Mouse (Mus musculus) kidney, adult 9 months (tissue): ENCODE data around the gene Sumo1.
"Not testable (repeated sequence)": the region's sequence is repeated elsewhere in the genome, so short reads cannot be mapped to it uniquely, and the experiment has no call there.

Experiments used
- DNase-seq: peaks from one replicate; pipeline ENCODE4 v3.0.0; 2022

The Sumo1 gene

DNA sequence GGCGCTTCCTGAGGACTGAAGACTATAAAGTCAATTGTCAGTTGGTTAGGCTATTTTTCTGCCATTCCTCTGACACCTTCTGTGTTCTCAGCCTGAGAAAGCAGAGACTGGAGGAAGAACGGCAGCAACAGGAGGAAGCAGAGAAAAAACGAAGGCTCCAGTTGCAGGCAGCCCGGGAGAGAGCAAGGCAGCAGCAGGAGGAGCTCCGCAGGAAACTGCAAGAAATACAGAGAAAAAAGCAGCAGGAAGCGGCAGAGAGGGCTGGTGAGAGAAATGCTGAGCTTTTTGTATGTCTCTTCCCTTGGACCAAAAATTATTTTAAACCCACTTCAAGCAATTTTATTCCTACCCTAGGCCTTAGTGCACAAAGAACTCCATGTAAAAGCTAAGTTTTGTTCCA is 37.6 kb downstream of the Sumo1 start:
- DNase-seq: no peak

DNA sequence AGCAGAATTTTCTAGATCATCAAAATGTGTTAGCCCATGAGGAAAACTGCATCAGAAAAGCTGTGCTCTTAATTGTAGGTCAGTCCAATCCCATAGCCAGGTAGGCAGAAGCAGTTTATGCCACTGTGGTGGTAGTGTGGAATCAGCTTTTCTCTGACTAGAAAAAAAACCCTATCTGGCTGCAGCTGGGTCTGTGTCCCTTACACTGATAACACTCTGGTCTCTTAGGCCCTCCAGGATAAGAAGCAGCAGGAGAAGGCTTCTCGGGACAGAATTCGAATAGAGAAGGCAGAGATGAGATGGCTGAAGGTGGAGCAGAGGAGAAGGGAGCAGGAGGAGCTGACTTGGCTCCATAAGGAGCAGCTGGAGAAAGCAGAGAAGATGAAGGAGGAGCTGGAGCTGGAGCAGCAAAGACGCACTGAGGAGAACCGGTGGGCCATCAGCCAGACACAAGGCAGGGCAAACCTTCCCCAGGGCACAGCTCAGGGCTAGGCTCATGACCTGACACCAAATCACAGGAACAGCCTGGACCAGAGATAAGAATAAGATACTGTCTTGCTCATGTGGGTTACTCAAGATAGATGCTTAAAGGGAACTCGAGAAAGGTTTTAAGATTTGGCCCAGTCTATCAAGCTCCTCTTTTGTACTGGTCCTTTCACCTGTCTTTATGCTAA is 38.5 kb downstream of the Sumo1 start:
- no peak for DNase-seq

DNA sequence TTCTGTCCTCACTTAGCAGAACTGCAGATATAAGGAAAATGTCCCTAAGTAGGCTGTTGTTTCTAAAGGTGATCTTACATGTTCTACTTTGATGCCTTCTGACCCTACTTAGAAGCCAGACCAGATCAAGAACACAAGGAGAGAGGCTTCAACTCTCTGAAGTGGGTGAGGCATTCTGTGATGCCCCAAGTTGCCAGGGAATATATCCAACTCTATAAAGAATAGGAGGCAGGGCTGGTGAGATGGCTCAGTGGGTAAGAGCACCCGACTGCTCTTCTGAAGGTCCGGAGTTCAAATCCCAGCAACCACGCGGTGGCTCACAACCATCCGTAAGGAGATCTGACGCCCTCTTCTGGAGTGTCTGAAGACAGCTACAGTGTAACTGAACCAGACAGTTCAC is 40.3 kb downstream of the Sumo1 start:
- not testable (repeated sequence) for DNase-seq

DNA sequence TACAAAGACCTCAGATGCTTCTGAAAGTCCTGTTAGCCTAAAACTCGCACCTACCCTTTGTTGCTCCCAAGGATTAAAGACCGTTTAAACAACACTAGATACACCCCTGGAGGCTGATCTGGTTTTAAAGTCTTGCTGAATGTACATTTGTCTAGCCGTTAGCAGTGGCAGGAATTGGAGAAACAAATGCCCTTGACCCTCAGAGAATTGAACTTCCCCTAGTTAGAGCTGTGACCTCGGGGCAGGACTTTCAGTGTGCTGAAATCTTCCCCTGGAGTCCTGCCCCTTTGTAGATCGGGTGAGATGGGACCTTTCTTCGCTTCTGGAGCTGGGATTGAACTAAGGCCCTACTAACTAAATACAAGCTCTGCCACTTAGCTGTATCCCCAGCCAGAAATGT is 41.4 kb downstream of the Sumo1 start:
- DNase-seq: no peak

DNA sequence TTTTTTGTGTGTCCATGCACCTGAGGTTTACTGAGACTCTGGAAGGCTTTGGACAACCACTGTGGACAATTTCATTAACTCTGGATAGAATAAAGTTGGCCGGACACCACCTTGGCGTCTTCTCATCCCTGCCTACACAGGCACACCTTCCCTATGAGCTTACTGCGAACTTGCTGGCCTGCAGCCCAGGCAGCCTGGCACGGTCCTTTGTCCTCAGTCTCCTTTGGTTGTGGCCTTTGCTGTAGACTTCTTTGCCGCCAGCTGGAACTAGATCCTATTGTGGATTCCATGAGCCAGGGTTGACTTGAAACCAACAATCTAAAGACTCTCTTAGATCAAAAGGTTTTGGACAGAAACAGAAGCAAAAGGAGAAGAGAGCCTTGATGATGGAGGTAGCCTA is 45.2 kb downstream of the Sumo1 start:
- peak; percentile 18 for DNase-seq

DNA sequence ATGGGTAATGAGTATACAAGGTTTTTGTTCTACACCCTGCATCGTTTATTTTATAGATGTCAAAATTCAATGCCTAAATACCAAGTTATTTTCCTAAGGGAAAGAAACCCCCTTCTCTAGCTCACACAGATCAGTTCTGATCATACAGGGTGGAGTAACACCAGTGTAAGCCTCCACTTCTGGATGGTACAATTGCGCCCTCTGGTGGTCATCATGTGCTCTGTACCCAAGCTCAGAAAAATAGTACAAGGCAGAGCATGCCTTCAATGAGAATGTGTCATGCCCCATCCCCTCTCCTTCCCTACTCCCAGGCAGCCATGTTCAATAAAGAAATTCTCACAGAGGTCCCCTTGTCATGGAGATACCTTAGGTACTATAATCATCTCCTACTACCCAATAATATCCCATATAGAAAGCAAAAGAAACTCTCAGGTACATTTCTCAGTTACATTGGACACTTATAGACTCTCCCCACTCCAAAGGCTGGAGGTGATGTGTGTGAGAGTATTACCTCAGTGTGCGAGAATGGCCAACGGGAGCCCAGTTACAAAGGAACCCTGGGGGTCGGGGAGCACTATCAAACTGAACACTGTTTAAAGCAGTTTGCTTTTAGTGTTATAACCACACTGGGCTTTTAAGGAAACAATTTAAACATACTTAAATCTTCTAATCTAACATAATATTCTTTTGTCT is 47.2 kb downstream of the Sumo1 start:
- peak; percentile 72 for DNase-seq

DNA sequence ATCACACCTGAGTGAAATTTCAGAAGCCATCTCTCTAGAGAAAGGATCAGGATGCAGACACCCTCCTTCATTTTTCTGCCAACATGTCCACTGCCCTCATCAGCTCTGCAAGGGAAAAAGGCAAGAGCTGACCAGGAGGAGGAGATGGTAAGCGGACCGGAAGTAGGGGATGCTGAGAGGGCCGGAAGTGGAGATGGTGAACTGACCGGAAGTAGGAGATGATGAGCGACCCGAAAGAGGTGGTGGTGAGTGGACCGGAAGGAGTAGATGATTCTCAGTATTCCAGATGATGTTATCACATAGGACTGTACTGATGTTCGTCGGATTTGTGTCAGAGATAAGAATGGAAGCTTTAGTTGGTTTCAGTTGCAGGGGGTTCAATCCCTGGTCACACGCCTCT is 51.4 kb downstream of the Sumo1 start:
- DNase-seq: no peak

DNA sequence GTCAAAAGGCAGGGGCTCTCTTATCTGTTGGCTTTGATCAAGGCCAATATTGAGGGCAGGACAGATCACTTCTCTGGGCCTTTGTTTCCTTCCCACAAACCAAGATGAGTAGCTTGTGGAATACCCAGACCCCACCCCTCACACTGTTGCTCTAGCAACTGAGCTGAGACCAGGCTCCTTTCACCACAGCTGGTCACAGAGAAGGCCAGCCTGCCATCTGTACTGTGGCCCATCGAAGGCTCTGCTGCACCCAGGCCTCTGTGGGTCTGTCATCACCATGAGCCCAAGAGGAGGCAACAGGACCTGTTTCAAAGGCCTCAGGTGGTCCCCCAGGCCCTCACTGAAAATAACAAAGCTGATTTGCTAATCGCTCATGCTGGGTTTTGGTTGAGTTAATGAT is 55.6 kb downstream of the Sumo1 start:
- no peak for DNase-seq

DNA sequence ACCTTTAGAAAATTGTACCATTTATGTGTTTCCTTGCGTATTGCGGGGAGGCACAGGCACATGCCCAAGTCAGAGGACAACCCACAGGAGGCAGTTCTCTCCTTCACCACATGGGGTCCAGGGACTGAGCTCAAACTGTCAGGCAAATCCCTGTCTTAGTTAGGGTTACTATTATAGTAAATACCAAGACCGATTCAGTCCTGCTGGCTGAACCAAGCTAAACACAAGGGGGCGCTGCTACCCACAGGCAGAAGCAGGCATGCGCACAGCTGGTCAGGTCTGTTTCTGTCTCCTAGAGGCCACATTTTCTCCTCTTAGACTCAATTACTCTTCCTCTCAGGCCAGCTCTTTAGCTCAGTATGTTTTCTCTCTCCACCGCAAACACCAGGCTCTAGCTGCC is 56.8 kb downstream of the Sumo1 start:
- peak; percentile 61 for DNase-seq

DNA sequence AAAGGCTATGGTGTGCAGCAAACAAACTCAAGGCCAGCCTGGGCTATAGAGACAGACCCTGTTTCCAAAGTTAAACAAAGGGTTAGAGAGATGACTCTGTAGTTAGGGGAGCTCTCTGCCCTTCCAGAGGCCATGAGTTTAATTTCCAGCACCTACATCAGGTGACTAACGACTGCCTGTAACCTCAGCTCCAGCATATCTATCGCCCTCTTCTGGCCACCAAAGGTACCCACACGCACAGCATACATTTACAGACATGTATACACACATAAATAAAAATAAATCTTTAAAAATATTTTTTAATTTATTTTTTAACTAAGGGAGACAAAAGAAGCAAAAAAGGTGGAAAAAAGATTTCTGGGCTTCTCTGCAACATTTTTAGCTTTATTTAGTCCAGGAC is 59.7 kb downstream of the Sumo1 start:
- DNase-seq: no peak

DNA sequence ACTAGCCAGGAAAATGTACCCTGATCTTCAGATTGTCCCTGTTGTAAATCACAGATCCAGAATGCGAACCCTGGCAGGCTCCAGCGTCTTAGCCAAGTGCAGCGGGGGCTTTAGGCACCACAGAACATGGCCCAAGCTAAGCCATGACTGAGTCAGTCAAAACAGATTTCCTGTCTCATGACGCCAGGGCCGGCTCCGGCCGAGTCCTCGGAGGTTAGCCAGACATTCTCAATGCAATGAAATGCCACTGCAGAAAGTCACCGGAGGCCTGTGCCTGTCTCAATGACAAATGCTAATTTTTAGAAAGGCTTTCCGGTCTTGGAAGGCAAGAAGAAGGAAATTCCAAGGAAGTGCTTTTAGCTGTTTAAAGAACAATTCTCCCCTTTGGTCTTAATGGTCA is 60.7 kb downstream of the Sumo1 start:
- DNase-seq: peak; percentile 68

DNA sequence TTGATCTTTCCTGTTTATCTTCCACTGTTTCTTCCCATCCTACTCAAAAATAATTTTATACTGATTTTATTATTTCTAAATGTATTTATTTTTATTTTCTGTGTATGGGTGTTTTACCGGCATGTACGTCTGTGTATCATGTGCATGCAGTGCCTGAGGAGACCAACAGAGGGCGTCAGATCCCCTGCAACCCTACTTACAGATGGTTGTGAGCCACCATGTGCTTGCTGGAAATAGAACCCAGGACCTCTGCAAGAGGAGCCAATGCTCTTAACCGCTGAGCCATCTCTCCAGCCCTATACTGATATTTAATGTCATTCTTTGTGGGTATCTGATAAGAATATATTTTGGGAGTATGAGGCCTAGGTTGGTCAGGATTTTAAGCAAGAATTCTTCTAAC is 61.2 kb downstream of the Sumo1 start:
- no peak for DNase-seq

DNA sequence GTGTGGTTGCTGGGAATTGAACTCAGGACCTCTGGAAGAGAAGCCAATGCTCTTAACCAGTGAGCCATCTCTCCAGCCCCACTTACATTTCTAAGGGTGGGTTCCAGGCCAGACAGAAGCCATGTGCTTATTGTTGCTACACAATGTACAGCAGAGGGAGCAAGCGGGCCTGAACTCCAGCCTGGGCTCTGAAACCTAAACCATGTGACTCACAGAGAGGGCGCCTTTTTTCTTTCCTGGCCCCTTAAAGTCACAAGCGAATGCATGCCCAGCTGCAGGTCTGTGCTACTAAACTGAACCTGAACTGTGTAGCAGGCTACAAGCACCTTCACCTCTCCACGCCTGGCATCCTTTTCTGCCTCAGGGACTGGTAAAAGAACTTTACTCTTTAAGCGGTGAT is 61.7 kb downstream of the Sumo1 start:
- no peak for DNase-seq

DNA sequence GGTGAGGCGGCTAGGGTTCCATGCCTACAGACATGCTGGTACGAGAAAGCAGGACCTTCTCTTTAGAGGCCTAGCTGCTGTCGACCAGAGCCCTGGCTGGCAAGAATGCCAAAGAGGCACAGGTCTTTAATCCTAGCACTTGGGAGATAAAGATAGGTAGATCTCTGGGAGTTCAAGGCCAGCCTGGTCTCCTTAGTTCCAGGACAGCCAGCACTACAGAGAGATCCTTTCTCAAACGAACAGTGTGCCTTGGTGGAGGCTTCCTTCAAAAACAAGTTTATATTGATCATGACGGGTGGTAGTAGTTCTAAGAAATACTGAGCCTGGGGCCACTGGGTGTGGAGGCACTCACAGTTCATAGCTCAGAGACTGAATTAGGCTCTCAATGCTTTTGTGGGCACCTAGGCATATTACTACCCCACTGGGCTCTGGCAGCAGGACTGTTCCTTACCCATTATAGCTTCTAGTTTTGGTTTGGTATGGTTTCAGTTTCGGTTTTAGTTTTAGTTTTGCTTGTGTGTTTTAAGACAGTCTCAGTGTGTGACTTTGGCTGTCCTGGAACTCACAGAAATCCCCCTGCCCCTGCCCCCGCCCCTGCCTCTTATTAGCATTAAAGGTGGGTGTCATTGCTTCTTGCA is 62.4 kb downstream of the Sumo1 start:
- peak; percentile 8 for DNase-seq

DNA sequence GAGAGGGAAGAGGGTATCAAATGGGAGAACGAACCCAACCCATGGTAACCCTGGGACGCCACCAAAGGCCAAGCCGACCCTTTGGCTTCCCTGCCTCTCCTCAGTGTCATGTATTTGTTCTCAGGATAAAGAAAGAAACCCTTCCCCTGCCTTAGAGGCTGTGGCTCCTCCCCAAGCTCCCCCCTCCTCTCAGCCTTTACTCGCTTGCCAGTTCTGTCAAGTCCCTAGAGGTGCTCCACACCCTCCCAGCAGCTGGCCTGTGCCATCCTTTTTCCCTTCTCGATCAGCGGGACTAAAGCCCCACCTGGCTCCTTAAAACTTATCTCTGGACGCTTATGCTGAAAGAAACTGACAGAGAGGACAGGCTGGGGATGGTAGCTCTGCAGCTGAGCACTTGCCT is 63.6 kb downstream of the Sumo1 start:
- DNase-seq: no peak

DNA sequence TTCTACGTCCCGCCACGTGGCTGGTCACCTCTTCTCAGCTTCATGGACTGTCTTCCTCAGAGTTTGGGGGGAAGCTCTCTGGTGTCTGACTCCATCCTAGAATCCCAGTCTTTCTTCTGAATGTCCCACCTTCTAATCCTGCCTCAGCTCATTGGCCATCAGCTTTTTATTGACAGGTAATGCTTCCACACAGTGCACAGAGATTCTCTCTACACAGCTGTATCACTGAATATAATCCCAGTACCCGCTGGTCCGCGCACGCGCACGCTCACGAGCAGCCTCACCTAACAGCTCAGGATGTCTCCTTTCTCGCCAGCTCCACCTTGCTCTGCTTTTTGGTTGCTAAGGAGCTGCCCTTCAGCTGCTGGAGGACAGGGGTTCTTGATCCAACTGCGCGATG is 64.2 kb downstream of the Sumo1 start:
- no peak for DNase-seq

DNA sequence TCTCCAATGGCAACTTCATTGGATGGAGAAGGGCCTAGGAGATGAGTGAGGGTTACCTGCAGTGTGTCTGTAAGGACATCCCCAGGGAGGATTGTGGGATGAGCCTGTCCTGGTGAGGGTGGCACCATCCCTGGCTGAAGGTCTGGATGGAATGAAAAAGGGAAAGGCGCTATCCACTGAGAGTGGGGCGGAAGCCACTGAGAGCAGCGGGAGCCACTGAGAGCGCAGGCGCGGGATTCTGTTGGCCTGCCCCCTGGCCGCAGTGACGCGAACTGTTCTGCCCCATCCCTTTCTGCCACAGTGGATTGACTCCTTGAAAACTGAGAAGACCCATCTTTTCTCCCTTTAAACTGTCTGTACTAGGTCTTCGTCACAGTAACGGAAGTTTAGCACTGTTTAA is 66.7 kb downstream of the Sumo1 start:
- no peak for DNase-seq

DNA sequence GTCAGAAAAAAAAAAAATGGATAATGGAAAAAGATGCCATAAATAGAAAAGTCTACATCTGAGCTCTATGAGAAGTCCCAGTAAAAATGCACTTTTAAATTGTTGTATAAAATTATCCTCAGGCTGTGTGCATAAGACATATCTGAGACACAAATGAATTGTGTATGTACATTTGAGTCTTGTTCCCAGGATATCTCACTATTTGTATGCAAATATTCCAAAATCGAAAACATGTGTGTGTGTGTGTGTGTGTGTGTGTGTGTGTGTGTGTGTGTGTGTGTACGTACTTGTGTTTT is 67.3 kb downstream of the Sumo1 start:
- DNase-seq: no peak

DNA sequence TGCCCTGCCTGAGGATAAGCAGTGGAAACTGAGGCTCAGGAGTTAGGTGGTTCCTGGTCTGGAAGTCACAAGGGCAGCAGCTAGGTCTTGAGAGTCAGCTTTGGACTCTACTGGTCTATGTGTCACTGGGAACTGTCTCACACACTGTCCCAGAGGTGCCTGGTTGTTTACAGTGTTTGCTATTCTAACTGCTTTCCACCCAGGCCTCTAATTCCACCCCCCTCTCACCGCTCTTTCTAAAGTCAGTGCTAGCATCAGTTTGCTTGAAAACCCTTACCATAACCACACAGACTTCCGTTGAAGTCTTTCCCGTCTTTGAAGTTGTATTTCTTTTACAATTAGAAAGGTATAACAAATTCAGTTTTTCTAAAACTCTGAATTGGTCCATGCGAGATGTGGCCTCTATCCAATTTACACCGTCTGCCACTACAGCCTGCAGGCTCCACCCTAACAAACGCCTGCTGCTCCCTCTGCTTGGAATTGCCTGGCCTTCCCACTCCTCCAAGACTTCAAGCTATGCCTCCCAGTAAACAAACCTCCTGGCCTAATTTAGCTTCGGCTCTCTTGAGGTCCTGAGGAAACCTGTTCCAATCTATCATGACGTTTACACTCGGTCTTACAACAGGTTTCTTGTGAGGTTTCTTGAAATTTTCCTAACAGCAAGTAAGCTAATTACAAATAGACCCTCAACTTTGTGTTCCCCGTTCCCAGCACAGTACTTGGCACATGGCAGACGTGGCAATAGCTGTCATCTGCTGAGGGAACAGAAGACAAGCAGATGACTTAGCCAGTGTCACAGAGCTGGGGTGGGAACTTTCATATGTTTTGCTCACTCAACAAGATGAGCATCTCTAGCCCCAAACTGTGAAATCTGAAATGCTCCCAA is 67.9 kb downstream of the Sumo1 start:
- DNase-seq: no peak

DNA sequence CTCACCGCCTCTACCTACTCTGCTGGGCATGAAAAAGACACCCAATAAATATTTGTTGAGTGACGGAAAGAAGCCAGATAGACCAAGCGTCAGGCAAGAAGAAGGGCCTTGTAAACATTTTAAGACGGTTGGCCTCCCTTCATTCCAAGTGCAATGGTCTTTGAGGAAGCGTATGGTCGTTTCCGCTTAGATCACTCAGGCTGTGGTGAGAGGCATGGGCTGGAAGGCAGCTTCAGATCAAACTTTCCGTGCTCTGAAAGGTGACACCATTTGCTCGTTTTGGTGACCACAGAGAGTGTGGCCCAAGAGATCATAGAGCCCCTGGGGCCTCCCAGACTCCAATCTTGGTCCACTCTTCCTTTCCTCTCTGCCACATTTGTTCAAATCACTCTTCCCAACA is 75.0 kb downstream of the Sumo1 start:
- no peak for DNase-seq

DNA sequence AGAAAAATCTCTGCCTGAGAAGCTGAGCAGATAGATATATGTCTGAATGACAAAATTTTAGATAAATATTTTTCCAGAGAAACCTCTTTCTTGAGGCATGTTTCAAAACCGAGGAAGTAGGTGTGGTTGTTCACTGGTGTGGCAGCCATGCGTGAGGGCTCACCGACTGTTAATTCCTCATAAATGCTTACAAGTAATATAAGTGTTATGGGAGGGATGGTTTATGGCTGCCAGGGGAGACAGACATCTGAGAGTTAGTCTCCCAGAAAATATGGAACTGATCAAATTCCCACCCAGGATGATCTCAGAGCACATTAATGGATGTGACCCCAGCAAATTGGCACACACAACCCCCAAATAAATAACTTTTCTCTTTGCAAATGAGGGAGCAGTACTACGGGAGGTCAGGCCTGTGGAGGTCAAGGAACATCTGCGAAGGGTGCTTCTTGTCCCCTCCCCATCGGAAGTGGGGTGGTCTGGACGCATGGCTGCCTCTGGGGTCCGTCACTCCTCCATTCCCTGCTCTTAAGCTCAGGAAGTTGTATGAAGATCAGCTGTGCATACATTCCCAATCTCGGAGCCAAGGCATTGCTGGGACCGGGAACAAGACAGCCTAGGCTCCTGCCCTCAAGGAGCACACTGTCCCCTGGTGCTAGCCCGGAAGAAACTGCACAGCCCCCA is 75.9 kb downstream of the Sumo1 start:
- DNase-seq: no peak

DNA sequence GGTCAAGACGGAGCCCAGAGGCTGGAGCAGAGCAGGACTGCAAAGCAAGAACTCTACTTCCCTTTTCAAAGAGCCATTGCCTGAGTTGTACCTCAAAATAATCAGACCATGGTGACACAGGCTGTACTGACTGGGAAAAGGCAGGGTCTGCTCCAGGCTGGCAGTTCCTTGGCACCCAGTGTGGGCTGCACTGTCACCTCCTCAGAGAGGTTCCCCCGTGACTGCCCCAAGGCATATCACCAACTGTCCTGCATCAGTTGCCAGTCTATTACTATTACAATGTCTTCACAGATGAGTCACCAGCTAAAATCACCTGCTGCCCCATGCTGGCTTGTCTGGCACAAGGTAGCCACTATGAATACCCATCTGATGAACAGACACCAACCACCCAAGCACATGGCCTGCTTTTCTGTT is 77.0 kb downstream of the Sumo1 start:
- DNase-seq: no peak

DNA sequence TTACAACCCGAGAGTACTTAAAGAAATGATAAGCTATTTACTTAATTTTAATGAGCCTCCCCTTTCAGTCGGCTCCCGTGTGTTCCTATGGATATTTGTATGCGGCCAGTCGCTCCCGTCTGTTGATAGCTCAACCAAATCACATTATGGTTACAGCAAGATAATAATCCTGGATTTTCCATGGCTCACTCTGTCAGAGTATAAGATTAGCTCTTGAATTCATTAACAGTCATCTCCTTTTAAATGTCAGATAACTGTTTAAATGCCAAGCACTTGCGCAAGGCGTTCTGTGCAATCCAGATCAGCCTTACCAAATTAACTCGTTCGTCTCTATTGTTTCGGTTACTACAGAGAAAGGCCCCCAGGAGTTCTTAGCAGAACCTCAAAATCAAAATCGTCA is 77.8 kb downstream of the Sumo1 start:
- no peak for DNase-seq
